Mouse (Mus musculus) brain, embryonic 14.5 days (tissue): ENCODE measurements around the gene Wdr46. TPM values are rescaled to one million over a fixed set of nuclear protein-coding genes. Genes with fewer than 3 reads are reported as not detected.

ENCODE experiments used
- DNase-seq: peaks from one replicate; pipeline ENCODE4 v3.0.0-alpha.2; 2011; ENCODE audit warnings: low read depth
- CTCF ChIP-seq: fragments of 200-500 bp; IDR thresholded peaks from 2 replicates; pipeline ENCODE4 v1.5.1; 2012; ENCODE audit warnings: inconsistent platforms, mild to moderate bottlenecking, moderate library complexity, borderline replicate concordance; ENCODE audit not compliant: insufficient read depth, insufficient read length; ENCODE audit errors: extremely low read depth
- POLR2A ChIP-seq: fragments of 200-500 bp; IDR thresholded peaks from 2 replicates; pipeline ENCODE4 v1.6.1; 2012; ENCODE audit warnings: mild to moderate bottlenecking, inconsistent platforms, borderline replicate concordance; ENCODE audit not compliant: poor library complexity, insufficient read depth, insufficient read length, severe bottlenecking; ENCODE audit errors: extremely low read depth
- polyA plus RNA-seq: library from polyadenylated mRNA; depleted of rRNA; stranded (reverse); fragments of >200 nt; gene quantifications from 2 replicates; pipeline ENCODE4 v1.2.3, GENCODE M21; 2012

The Wdr46 gene
- polyA plus RNA-seq, 1 experiment, result 29.3 TPM

GRCm38 (mm10) chr17:33965846-33966550 is 25.5 kb downstream of the Wdr46 start:
- TF ChIP-seq POLR2A (no peak), CTCF (no peak)
- DNase-seq, result no peak

- TF ChIP-seq CTCF (peak; percentile 92), POLR2A (no peak)
- peak; percentile 89 for DNase-seq
Measured at GRCm38 (mm10) chr17:33968489-33968888, 28.0 kb downstream of the Wdr46 start.

- DNase-seq, result peak; percentile 65
- no peak for TF ChIP-seq POLR2A
- peak; percentile 42; the same call in 1 of the 2 replicates for TF ChIP-seq CTCF
Measured at GRCm38 (mm10) chr17:33968927-33969326, 28.5 kb downstream of the Wdr46 start.

DNA sequence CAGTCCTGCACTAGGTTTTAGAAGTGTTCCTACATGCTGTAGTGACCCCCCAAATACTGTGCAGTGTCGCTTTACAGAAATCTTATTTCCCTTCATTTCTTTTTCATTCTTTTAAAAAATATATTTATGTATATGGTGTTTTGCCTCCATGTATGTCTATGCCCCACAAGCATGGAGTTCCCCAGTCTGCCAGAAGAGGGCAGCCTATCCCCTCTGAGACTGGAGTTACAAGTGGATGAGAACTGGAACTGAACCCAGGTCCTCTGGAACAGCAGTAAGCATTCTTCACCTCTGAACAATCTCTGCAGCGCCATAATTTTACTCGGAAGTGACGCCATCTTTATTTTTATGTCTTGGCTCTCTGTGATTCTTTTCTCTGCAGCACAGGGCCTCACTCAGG is 28.9 kb downstream of the Wdr46 start:
- DNase-seq, result no peak
- no peak; the same call in 1 of the 2 replicates for TF ChIP-seq CTCF
- TF ChIP-seq POLR2A, result no peak

- TF ChIP-seq CTCF, result no peak
- no peak for TF ChIP-seq POLR2A
- DNase-seq, result no peak
Measured at GRCm38 (mm10) chr17:33972691-33973090, 32.2 kb downstream of the Wdr46 start.

GRCm38 (mm10) chr17:33973572-33973971 is 33.1 kb downstream of the Wdr46 start:
- TF ChIP-seq POLR2A (no peak), CTCF (no peak)
- no peak for DNase-seq

DNA sequence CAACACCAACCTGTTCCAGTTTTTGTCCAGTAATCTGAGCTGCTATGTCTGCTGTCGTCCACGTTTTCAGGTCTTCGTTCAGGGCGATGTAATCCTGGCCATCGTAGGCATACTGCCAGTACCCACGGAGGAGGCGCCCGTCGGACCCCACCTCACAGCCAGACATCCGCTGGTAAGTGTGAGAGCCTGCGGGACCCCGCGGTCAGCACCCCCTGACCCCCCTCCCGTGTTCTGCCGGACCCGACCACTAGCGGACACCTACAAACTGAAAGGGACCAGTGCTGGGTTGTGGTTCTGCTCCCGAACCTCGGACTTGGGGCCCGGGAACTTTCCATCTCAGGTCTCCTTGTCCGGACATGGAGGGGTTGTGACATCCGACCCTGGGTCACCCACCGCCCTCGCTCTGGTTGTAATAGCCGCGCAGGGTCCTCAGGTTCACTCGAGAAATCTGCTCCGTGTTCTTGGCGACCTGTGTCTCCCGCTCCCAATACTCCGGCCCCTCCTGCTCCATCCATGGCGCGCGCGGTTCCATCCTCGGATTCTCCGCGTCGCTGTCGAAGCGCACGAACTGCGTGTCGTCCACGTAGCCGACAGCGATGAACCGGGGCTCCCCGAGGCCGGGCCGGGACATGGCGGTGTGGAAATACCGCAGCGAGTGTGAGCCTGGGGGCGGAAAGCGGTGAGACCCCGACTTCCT is 37.5 kb downstream of the Wdr46 start:
- no peak for DNase-seq
- TF ChIP-seq CTCF (no peak), POLR2A (no peak)

GRCm38 (mm10) chr17:33978631-33979031 is 38.2 kb downstream of the Wdr46 start:
- TF ChIP-seq CTCF (no peak), POLR2A (no peak)
- DNase-seq, result no peak

- no peak for TF ChIP-seq CTCF
- no peak for TF ChIP-seq POLR2A
- no peak for DNase-seq
Measured at GRCm38 (mm10) chr17:33979512-33980050, 39.1 kb downstream of the Wdr46 start.

DNA sequence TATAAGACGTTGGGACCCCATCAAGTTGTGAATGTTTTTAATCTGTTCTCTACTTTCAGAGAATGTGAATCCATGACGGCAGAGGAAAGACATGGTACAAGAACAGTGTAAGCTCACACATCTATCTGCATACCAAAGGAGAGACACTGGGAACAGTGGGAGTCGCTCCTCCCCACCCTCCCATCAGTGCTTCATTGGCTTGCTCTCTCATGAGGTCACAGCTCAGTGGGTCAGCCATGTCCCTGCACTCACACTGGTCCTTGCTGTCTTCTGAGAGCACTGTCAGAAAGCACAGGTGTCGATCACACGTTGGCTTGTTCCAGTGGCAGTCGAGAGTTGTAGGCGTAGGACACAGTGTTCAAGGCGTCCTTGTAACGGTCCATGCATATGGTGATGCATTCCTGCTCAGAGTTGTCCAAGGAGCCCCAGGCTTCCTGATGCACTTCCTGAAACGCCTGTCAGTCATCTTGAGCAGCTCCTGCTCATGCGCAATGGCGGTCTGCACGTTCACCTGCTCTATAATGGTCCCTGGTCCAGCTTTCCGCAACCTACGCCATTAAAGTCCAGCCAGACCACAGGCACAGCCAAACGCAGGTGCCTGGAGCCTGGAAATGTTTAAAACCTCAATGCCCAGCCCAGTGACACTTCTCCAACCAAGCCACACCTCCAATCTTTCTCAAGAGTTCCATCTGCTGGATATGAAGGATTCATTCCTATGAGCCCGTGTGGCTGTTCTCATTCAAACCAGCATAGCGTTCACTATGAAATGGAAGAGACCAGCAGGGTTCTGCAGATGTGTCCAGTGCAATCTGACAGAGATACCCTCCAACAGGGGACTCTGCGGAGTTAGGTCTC is 39.9 kb downstream of the Wdr46 start:
- peak; percentile 7 for DNase-seq
- TF ChIP-seq CTCF, result no peak
- TF ChIP-seq POLR2A, result no peak
